Mouse (Mus musculus) limb, embryonic 11.5 days (tissue): Measurements from ENCODE around the gene Iah1. TPM values are rescaled to one million over a fixed set of nuclear protein-coding genes. Genes with fewer than 3 reads are reported as not detected.

Experiments used
- ATAC-seq: fragments of 200-750 bp; cut with Nextera tagmentation; 2 replicates; pipeline ENCODE4 v1.8.0; 2017; ENCODE audit warnings: low read depth; ENCODE audit not compliant: insufficient number of reproducible peaks, low FRiP score, low TSS enrichment
- DNase-seq: peaks from one replicate; pipeline ENCODE4 v3.0.0-alpha.2; 2015; ENCODE audit warnings: low spot score
- H3K27ac ChIP-seq: fragments of 300-500 bp; sonication (generic); replicated peaks from 2 replicates; pipeline ENCODE4 v1.5.1; 2014; ENCODE audit warnings: low read depth, mild to moderate bottlenecking, low read length
- H3K27me3 ChIP-seq: fragments of 300-500 bp; sonication (generic); 2 replicates; pipeline ENCODE4 v1.6.1; 2014; ENCODE audit warnings: mild to moderate bottlenecking, low read length, mixed read lengths; ENCODE audit not compliant: control insufficient read depth, insufficient read depth
- H3K36me3 ChIP-seq: fragments of 300-500 bp; sonication (generic); 2 replicates; pipeline ENCODE4 v1.6.1; 2014; ENCODE audit warnings: mild to moderate bottlenecking, low read length, moderate library complexity, mixed read lengths; ENCODE audit not compliant: control insufficient read depth, insufficient read depth
- H3K4me1 ChIP-seq: fragments of 300-500 bp; sonication (generic); 2 replicates; pipeline ENCODE4 v1.6.1; 2014; ENCODE audit warnings: low read length, mixed read lengths; ENCODE audit not compliant: control insufficient read depth, insufficient read depth
- H3K4me2 ChIP-seq: fragments of 300-500 bp; sonication (generic); 2 replicates; pipeline ENCODE4 v1.6.1; 2014; ENCODE audit warnings: low read depth, mild to moderate bottlenecking, moderate library complexity; ENCODE audit not compliant: severe bottlenecking
- H3K4me3 ChIP-seq: fragments of 300-500 bp; sonication (generic); 2 replicates; pipeline ENCODE4 v1.5.1; 2014; ENCODE audit warnings: low read depth, low read length
- H3K9ac ChIP-seq: fragments of 300-500 bp; sonication (generic); 2 replicates; pipeline ENCODE4 v1.6.1; 2014; ENCODE audit warnings: mild to moderate bottlenecking, low read length
- H3K9me3 ChIP-seq: fragments of 300-500 bp; sonication (generic); 2 replicates; pipeline ENCODE4 v1.6.1; 2016; ENCODE audit warnings: low read length; ENCODE audit not compliant: control insufficient read depth
- WGBS: fragments of 180-500 bp; shearing (Covaris S2); extraction: QIAGEN DNeasy Blood & Tissue Kit; methylation state at CpG from one replicate; pipeline ENCODE4 v1.1.7; 2014; 5-methylcytosine and 5-hydroxymethylcytosine counted together
- polyA plus RNA-seq: library from polyadenylated mRNA; unstranded; fragments of >200 nt; fragmentation: Nextera tagmentation; extraction: Ambion mirVana; gene quantifications from 2 replicates; pipeline ENCODE4 v1.2.1, GENCODE M21; 2014

Gene Iah1
- polyA plus RNA-seq, 1 experiment from 2014 or later = 63.0 TPM

- H3K27ac ChIP-seq = no peak overlapping the region
- H3K36me3 ChIP-seq = no peaks in the 10 kb centered on the region
- no peaks in the 10 kb centered on the region for H3K9me3 ChIP-seq
- no peak overlapping the region for H3K4me2 ChIP-seq
- ATAC-seq (no peak), DNase-seq (no peak)
- 70% methylated on average over 10 of the region's 10 CpGs for WGBS
- H3K4me3 ChIP-seq = no peak overlapping the region
- no peaks in the 10 kb centered on the region for H3K27me3 ChIP-seq
- no peaks in the 10 kb centered on the region for H3K4me1 ChIP-seq
- no peak overlapping the region for H3K9ac ChIP-seq
These were observed 48.6 kb downstream of the Iah1 start for GRCm38 (mm10) chr12:21364624-21365435.

- H3K4me2 ChIP-seq = no peak overlapping the region
- no peaks in the 10 kb centered on the region for H3K9me3 ChIP-seq
- no peak overlapping the region for H3K27ac ChIP-seq
- H3K4me1 ChIP-seq = no peaks in the 10 kb centered on the region
- no peak for DNase-seq
- no peak for ATAC-seq
- no peaks in the 10 kb centered on the region for H3K36me3 ChIP-seq
- H3K27me3 ChIP-seq = no peaks in the 10 kb centered on the region
- WGBS = 95% methylated on average over 9 of the region's 9 CpGs
- H3K9ac ChIP-seq = no peak overlapping the region
- no peak overlapping the region for H3K4me3 ChIP-seq
These were observed 52.3 kb downstream of the Iah1 start for GRCm38 (mm10) chr12:21368376-21369086.

GRCm38 (mm10) chr12:21369087-21369410 lies 52.9 kb downstream of the Iah1 start:
- no peaks in the 10 kb centered on the region for H3K9me3 ChIP-seq
- no peaks in the 10 kb centered on the region for H3K36me3 ChIP-seq
- WGBS = 95% methylated on average over 5 of the region's 5 CpGs
- H3K4me3 ChIP-seq = no peak overlapping the region
- no peaks in the 10 kb centered on the region for H3K4me1 ChIP-seq
- H3K27me3 ChIP-seq = no peaks in the 10 kb centered on the region
- H3K27ac ChIP-seq = no peak overlapping the region
- DNase-seq = no peak
- ATAC-seq = no peak
- H3K4me2 ChIP-seq = no peak overlapping the region
- H3K9ac ChIP-seq = no peak overlapping the region

GRCm38 (mm10) chr12:21370035-21370611 lies 53.9 kb downstream of the Iah1 start:
- no peak overlapping the region for H3K4me3 ChIP-seq
- no peaks in the 10 kb centered on the region for H3K36me3 ChIP-seq
- WGBS = 94% methylated on average over 1 of the region's 1 CpGs
- no peaks in the 10 kb centered on the region for H3K4me1 ChIP-seq
- no peak overlapping the region for H3K9ac ChIP-seq
- ATAC-seq (no peak), DNase-seq (no peak)
- no peak overlapping the region for H3K27ac ChIP-seq
- no peak overlapping the region for H3K4me2 ChIP-seq
- no peaks in the 10 kb centered on the region for H3K27me3 ChIP-seq
- H3K9me3 ChIP-seq = no peaks in the 10 kb centered on the region

GRCm38 (mm10) chr12:21373100-21373819 lies 57.1 kb downstream of the Iah1 start, which contains the start of gene Adam17:
Gene Adam17, minus strand, starts transcription at chr12:21373632.
- peak within 1 kb of the TSS; percentile 84 for H3K9ac ChIP-seq
- peak within 1 kb of the TSS; percentile 75 for H3K4me2 ChIP-seq
- DNase-seq (peak; percentile 94), ATAC-seq (peak; percentile 94)
- no peaks in the 10 kb centered on the region for H3K9me3 ChIP-seq
- no peaks in the 10 kb centered on the region for H3K36me3 ChIP-seq
- no peaks in the 10 kb centered on the region for H3K27me3 ChIP-seq
- H3K27ac ChIP-seq = peak within 1 kb of the TSS; percentile 89
- no peaks in the 10 kb centered on the region for H3K4me1 ChIP-seq
- WGBS = under 1% methylated on average over 55 of the region's 55 CpGs
- peak within 1 kb of the TSS; percentile 63 for H3K4me3 ChIP-seq

Other genes with a start within 250 kb of the Iah1 start
- gene Cpsf3, start 31.0 kb upstream of the Iah1 start, polyA plus RNA-seq = 137 and 144 TPM in 2 replicates
- 41.8 and 42.9 TPM in 2 replicates for gene Itgb1bp1, start 30.1 kb upstream of the Iah1 start, polyA plus RNA-seq
- gene Adam17, start 57.2 kb downstream of the Iah1 start, polyA plus RNA-seq = 41.7 and 44.4 TPM in 2 replicates
- 897 and 917 TPM in 2 replicates for gene Ywhaq, start 101.2 kb downstream of the Iah1 start, polyA plus RNA-seq